Mouse (Mus musculus): ENCODE measurements at regions not wholly inside any gene's neighbourhood (a gene's known extent, or its start where the extent isn't known, plus 50 kb on each side); places are given as distances from the start of the nearest gene placed in this dataset.
A peak's percentile ranks its signal among the peaks of the same experiment; 100 is the strongest.

- no peaks in the 10 kb centered on the region for H3K36me3 ChIP-seq (ENCODE audit: control insufficient read depth, insufficient read depth, low read length)
- H3K27ac ChIP-seq (ENCODE audit: low read length): no peak overlapping the region
- H3K9me3 ChIP-seq (ENCODE audit: control insufficient read depth, low read length): no peaks in the 10 kb centered on the region
- H3K27me3 ChIP-seq (replicated peaks; ENCODE audit: control insufficient read depth, insufficient read depth, low read length): no peaks in the 10 kb centered on the region
- H3K9ac ChIP-seq (ENCODE audit: low read depth, low read length): no peak overlapping the region
- no peaks in the 10 kb centered on the region for H3K4me1 ChIP-seq (ENCODE audit: control insufficient read depth, insufficient read depth, low read length)
- no peak overlapping the region for H3K4me3 ChIP-seq (ENCODE audit: low read length)
- no peak overlapping the region for H3K4me2 ChIP-seq (ENCODE audit: low read depth, low read length)
- WGBS: 69% methylated on average over 10 of the region's 10 CpGs
- ATAC-seq: no peak
Observed at GRCm38 (mm10) chr15:56448015-56448645, 1029.3 kb downstream of the Slc22a22 start.

- ATAC-seq: no peak
- no peak overlapping the region for H3K9ac ChIP-seq (ENCODE audit: low read depth, low read length)
Observed at GRCm38 (mm10) chr15:56440171-56440570, 1037.3 kb downstream of the Slc22a22 start.

DNA sequence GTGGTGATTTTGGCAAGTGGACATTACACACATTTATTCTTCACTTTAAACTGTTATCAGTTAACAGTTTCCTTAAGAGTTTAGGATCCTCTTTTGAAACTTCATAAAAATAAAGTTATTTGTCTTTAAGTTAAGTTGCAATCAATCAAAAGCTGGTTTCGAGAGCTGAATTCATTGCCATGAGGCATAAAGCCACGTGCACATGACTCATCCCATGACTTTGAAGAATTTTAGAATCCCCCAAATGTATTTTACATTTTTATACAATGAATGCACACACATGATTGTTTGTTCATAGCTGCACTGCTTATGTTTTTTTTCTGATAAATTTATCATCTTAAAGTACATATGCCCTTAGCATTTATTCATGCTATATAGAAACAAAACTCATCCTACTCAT is 1039.1 kb downstream of the Slc22a22 start:
- no peaks in the 10 kb centered on the region for H3K27me3 ChIP-seq (replicated peaks; ENCODE audit: control insufficient read depth, insufficient read depth, low read length)
- H3K4me3 ChIP-seq (ENCODE audit: low read length): no peak overlapping the region
- no peak overlapping the region for H3K9ac ChIP-seq (ENCODE audit: low read depth, low read length)
- WGBS: 75% methylated on average over 2 of the region's 2 CpGs
- H3K4me1 ChIP-seq (ENCODE audit: control insufficient read depth, insufficient read depth, low read length): no peaks in the 10 kb centered on the region
- ATAC-seq: no peak
- H3K9me3 ChIP-seq (ENCODE audit: control insufficient read depth, low read length): no peaks in the 10 kb centered on the region
- H3K27ac ChIP-seq (ENCODE audit: low read length): no peak overlapping the region
- H3K36me3 ChIP-seq (ENCODE audit: control insufficient read depth, insufficient read depth, low read length): no peaks in the 10 kb centered on the region
- no peak overlapping the region for H3K4me2 ChIP-seq (ENCODE audit: low read depth, low read length)

More at GRCm38 (mm10) chr15:56440171-56440570, 1037.3 kb downstream of the Slc22a22 start:
- 65% methylated on average over 4 of the region's 4 CpGs for WGBS
- H3K4me2 ChIP-seq (ENCODE audit: low read depth, low read length): no peak overlapping the region
- H3K9me3 ChIP-seq (ENCODE audit: control insufficient read depth, low read length): no peaks in the 10 kb centered on the region
- H3K36me3 ChIP-seq (ENCODE audit: control insufficient read depth, insufficient read depth, low read length): no peaks in the 10 kb centered on the region
- no peaks in the 10 kb centered on the region for H3K27me3 ChIP-seq (replicated peaks; ENCODE audit: control insufficient read depth, insufficient read depth, low read length)
- H3K27ac ChIP-seq (ENCODE audit: low read length): no peak overlapping the region
- H3K4me3 ChIP-seq (ENCODE audit: low read length): no peak overlapping the region
- no peaks in the 10 kb centered on the region for H3K4me1 ChIP-seq (ENCODE audit: control insufficient read depth, insufficient read depth, low read length)

- Histone ChIP-seq H3K9me3 (ENCODE audit: control insufficient read depth, low read length) (no peaks in the 10 kb centered on the region), H3K36me3 (ENCODE audit: control insufficient read depth, insufficient read depth, low read length) (no peaks in the 10 kb centered on the region), H3K4me1 (ENCODE audit: control insufficient read depth, insufficient read depth, low read length) (no peaks in the 10 kb centered on the region), H3K27me3 (replicated peaks; ENCODE audit: control insufficient read depth, insufficient read depth, low read length) (no peaks in the 10 kb centered on the region), H3K4me2 (ENCODE audit: low read depth, low read length) (no peak overlapping the region), H3K9ac (ENCODE audit: low read depth, low read length) (no peak overlapping the region), H3K4me3 (ENCODE audit: low read length) (no peak overlapping the region), H3K27ac (ENCODE audit: low read length) (no peak overlapping the region)
- WGBS: 57% methylated on average over 6 of the region's 6 CpGs
- ATAC-seq: no peak
Observed at GRCm38 (mm10) chr15:56436131-56436530, 1041.3 kb downstream of the Slc22a22 start.

- WGBS: 20% methylated on average over 4 of the region's 4 CpGs
- H3K36me3 ChIP-seq (ENCODE audit: control insufficient read depth, insufficient read depth, low read length): no peaks in the 10 kb centered on the region
- H3K4me1 ChIP-seq (ENCODE audit: control insufficient read depth, insufficient read depth, low read length): no peaks in the 10 kb centered on the region
- no peak overlapping the region for H3K4me2 ChIP-seq (ENCODE audit: low read depth, low read length)
- no peak overlapping the region for H3K4me3 ChIP-seq (ENCODE audit: low read length)
- H3K9ac ChIP-seq (ENCODE audit: low read depth, low read length): no peak overlapping the region
- no peaks in the 10 kb centered on the region for H3K27me3 ChIP-seq (replicated peaks; ENCODE audit: control insufficient read depth, insufficient read depth, low read length)
- no peak overlapping the region for H3K27ac ChIP-seq (ENCODE audit: low read length)
- no peaks in the 10 kb centered on the region for H3K9me3 ChIP-seq (ENCODE audit: control insufficient read depth, low read length)
- ATAC-seq: no peak
Observed at GRCm38 (mm10) chr15:56425986-56426385, 1051.4 kb downstream of the Slc22a22 start.

- H3K36me3 ChIP-seq (ENCODE audit: control insufficient read depth, insufficient read depth, low read length): no peaks in the 10 kb centered on the region
- H3K27me3 ChIP-seq (replicated peaks; ENCODE audit: control insufficient read depth, insufficient read depth, low read length): no peaks in the 10 kb centered on the region
- WGBS: 61% methylated on average over 1 of the region's 1 CpGs
- H3K9ac ChIP-seq (ENCODE audit: low read depth, low read length): no peak overlapping the region
- no peaks in the 10 kb centered on the region for H3K4me1 ChIP-seq (ENCODE audit: control insufficient read depth, insufficient read depth, low read length)
- no peaks in the 10 kb centered on the region for H3K9me3 ChIP-seq (ENCODE audit: control insufficient read depth, low read length)
- H3K4me3 ChIP-seq (ENCODE audit: low read length): no peak overlapping the region
- H3K27ac ChIP-seq (ENCODE audit: low read length): no peak overlapping the region
- ATAC-seq: no peak
- no peak overlapping the region for H3K4me2 ChIP-seq (ENCODE audit: low read depth, low read length)
Observed at GRCm38 (mm10) chr15:56420681-56421080, 1056.7 kb downstream of the Slc22a22 start.

DNA sequence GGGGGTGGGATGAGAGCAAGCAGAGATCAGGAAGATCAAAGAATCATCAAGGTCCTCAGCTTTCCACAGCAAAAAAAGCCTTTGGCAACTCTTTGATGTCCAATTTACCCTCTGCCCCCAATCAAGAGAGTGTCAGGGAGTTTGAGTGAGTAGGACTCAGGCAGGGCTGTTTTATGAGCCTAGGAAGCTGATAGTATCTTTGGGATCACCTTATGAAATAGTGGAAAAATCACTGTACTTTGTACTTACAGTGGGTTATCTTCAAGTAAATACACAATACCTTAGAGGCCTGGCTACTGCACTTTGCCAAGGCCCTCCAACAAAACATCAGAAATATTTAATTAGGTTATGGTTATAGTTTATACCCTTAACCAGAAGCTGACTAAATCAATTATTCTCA is 1085.4 kb downstream of the Slc22a22 start:
- Histone ChIP-seq H3K27ac (ENCODE audit: low read length) (no peak overlapping the region), H3K36me3 (ENCODE audit: control insufficient read depth, insufficient read depth, low read length) (no peaks in the 10 kb centered on the region), H3K4me1 (ENCODE audit: control insufficient read depth, insufficient read depth, low read length) (no peaks in the 10 kb centered on the region), H3K27me3 (replicated peaks; ENCODE audit: control insufficient read depth, insufficient read depth, low read length) (no peaks in the 10 kb centered on the region), H3K4me3 (ENCODE audit: low read length) (no peak overlapping the region), H3K4me2 (ENCODE audit: low read depth, low read length) (no peak overlapping the region), H3K9me3 (ENCODE audit: control insufficient read depth, low read length) (no peaks in the 10 kb centered on the region), H3K9ac (ENCODE audit: low read depth, low read length) (no peak overlapping the region)
- ATAC-seq: peak; percentile 92

DNA sequence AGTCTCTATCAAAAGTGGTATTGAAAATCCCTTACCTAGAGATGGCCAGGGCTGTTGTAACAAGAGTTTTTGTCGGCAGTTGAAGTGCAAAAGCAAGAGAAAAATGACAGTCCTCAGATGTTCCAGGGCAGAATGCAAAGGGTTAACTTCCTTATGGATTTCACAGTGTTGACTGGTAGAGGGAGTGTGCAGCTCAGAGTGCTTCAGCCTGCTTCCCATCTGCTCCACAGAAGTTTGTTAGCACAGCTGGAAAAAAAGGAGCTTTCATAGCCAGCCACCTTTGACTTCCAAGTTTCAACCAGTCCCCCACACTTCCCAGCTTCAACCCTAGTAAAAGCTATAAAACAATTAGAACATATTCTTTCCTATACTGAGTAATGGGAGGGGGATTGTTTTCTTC is 1098.9 kb downstream of the Slc22a22 start:
- Histone ChIP-seq H3K27me3 (replicated peaks; ENCODE audit: control insufficient read depth, insufficient read depth, low read length) (no peaks in the 10 kb centered on the region), H3K4me3 (ENCODE audit: low read length) (no peak overlapping the region), H3K4me2 (ENCODE audit: low read depth, low read length) (no peak overlapping the region), H3K4me1 (ENCODE audit: control insufficient read depth, insufficient read depth, low read length) (no peaks in the 10 kb centered on the region), H3K9ac (ENCODE audit: low read depth, low read length) (no peak overlapping the region), H3K27ac (ENCODE audit: low read length) (no peak overlapping the region), H3K36me3 (ENCODE audit: control insufficient read depth, insufficient read depth, low read length) (no peaks in the 10 kb centered on the region), H3K9me3 (ENCODE audit: control insufficient read depth, low read length) (no peaks in the 10 kb centered on the region)
- 48% methylated on average over 1 of the region's 1 CpGs for WGBS
- peak; percentile 59; the same call in 1 of the 2 replicates for ATAC-seq

GRCm38 (mm10) chr15:56350903-56351302 is 1126.5 kb downstream of the Slc22a22 start:
- Histone ChIP-seq H3K9me3 (ENCODE audit: control insufficient read depth, low read length) (no peaks in the 10 kb centered on the region), H3K9ac (ENCODE audit: low read depth, low read length) (no peak overlapping the region), H3K27ac (ENCODE audit: low read length) (no peak overlapping the region), H3K4me2 (ENCODE audit: low read depth, low read length) (no peak overlapping the region), H3K27me3 (replicated peaks; ENCODE audit: control insufficient read depth, insufficient read depth, low read length) (no peaks in the 10 kb centered on the region), H3K4me3 (ENCODE audit: low read length) (no peak overlapping the region), H3K4me1 (ENCODE audit: control insufficient read depth, insufficient read depth, low read length) (no peaks in the 10 kb centered on the region), H3K36me3 (ENCODE audit: control insufficient read depth, insufficient read depth, low read length) (no peaks in the 10 kb centered on the region)
- ATAC-seq: no peak
- WGBS: 84% methylated on average over 5 of the region's 5 CpGs

GRCm38 (mm10) chr15:56346111-56346510 is 1131.3 kb downstream of the Slc22a22 start:
- 72% methylated on average over 2 of the region's 2 CpGs for WGBS
- Histone ChIP-seq H3K4me1 (ENCODE audit: control insufficient read depth, insufficient read depth, low read length) (no peaks in the 10 kb centered on the region), H3K36me3 (ENCODE audit: control insufficient read depth, insufficient read depth, low read length) (no peaks in the 10 kb centered on the region), H3K4me2 (ENCODE audit: low read depth, low read length) (no peak overlapping the region), H3K9ac (ENCODE audit: low read depth, low read length) (no peak overlapping the region), H3K27me3 (replicated peaks; ENCODE audit: control insufficient read depth, insufficient read depth, low read length) (no peaks in the 10 kb centered on the region), H3K9me3 (ENCODE audit: control insufficient read depth, low read length) (no peaks in the 10 kb centered on the region), H3K4me3 (ENCODE audit: low read length) (no peak overlapping the region), H3K27ac (ENCODE audit: low read length) (no peak overlapping the region)
- no peak for ATAC-seq
